Mouse (Mus musculus): Measurements from ENCODE around the gene Dlg1.

- no peak for TF ChIP-seq CTCF (IDR thresholded peaks at IDR 0.05)
- no peak for TF ChIP-seq EP300 (IDR thresholded peaks at IDR 0.05)
Measured at GRCm38 (mm10) chr16:31898546-31899326, 235.5 kb downstream of the Dlg1 start.
